Mouse (Mus musculus) right cerebral cortex, postnatal 14 days (tissue): Measurements from ENCODE around the gene 1810009A15Rik.
"Not testable (repeated sequence)": the region's sequence is repeated elsewhere in the genome, so short reads cannot be mapped to it uniquely, and the experiment has no call there.

Source experiments
- DNase-seq: peaks from one replicate; pipeline ENCODE4 v3.0.0; 2022

Gene 1810009A15Rik

GRCm38 (mm10) chr19:8880311-8881033, 8.2 kb upstream of the 1810009A15Rik start, which contains the start of gene Uqcc3:
Uqcc3 (minus strand) TSS chr19:8880923.
- DNase-seq, result peak; percentile 85

GRCm38 (mm10) chr19:8881034-8881392, 7.6 kb upstream of the 1810009A15Rik start:
- DNase-seq, result no peak

- DNase-seq, result no peak
Measured at GRCm38 (mm10) chr19:8883616-8884015, 5.0 kb upstream of the 1810009A15Rik start, which contains the start of the genes Lbhd1 and Gm49403. Lbhd1 (plus strand) TSS chr19:8883732. Gm49403 (plus strand) TSS chr19:8883930.

DNA sequence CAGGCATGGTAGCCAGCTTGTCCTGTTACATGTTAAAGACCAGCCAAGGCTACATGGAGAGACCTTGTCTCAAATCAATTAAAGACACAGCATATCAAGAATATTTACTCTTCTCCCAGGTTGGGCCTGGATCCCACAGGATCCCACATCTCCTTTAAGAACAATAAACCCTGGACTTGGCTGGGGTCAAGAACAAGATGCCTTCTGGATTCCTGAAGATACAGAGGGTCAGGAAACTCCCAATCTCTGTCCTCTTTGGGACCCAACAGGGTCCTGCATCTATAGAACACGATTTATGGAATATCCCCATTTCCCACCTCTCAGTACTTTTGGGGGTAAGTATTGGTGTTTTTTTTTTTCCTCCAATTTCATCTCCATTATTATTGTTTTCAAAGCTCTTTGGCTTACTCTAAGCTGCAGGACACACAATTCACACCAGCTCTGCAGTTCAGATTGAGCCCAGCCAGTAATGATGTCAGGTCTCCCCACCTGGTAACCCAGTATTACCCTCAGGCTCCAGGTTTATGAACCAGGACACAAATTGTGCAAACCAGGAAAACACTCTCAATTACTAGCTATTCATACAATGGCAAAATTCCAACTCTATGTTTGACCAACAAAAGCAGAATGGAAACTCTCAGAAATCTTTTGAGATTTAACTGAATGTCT, 1.6 kb upstream of the 1810009A15Rik start:
- DNase-seq, result no peak

DNA sequence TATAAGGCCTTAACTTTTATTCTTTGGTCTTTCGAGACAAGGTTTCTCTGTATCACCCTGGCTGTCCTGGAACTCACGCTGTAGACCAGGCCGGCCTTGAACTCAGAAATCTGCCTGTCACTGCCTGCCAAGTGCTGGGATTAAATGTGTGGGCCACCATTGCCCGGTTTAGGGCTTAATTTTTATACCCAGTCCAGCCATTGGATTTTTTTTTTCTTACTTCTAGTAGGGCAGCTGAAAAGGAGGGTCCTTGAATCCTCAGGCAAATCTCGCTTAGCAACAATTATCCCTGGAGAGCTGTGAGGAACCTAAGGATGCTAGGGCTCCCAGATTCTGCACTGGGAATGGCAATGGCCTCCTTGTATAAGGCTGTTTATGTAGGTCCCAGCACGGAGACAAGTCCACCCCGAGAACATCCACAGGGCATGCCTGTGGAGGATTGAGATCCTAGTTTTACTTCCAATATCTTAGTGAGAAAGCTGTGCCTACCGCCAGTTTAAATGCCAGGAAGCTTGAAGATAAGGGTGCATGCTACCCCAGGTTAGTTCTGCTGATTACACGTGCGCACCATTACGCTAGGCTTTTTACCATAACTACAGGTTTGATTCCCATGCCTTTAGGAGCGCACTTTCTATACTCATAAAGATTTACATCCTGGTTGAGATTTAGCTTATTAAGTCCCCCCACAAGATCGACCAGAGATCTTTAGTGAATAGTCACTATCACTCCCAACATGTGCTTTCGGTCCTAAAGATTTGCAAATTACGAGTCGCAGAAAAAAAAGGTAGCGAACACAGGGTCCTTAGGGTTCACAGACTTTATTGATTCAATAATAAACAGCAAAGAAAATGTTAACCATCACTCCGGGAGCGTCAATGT, 829 bp upstream of the 1810009A15Rik start:
- no peak for DNase-seq

DNA sequence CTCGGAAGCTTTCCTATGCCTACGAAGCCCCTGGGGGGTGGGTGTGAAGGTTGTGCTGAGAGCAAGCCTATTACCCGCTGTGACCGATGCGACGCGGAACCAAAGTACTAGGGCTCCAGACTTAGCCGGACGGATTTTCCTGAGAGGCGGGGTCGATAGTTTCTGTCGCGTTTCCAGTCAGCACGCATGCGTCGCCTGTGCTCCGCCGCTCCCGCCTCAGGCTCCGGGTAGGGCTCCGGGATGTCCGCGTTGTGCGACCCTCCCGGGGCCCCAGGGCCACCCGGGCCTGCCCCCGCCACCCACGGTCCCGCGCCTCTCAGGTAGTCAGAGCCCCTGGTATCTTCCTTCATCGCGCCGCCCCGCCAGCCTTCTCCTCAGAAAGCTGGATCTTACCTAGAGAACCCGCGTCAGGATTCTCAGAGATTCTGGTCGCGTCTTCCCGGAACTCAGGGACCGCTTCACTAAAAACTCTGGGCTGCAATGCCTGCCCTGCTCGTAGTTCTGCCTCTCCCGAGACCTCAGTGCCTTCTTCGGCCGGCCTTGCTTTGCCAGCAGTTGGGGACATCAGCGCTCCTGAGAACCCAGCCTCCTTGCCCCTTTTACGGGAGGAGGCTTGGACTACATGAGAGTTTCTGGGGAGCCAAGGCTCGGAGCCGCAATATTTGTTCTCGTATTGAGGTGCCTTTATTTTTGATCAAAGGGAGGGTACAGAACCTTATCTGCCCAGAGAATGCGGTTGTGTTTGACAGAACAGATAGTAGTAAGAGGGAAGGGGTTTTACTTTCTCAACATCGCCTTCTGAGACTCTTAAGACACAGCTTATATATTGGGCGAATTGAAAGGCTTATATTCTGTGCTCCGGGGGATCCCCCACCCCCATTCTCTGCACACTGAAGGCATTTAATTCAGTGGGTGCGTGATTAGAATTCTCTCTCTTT, 4.4 kb downstream of the 1810009A15Rik start, which contains the start of gene Ints5:
TSS of gene Ints5 (plus strand) at position 177 of the 938 bp plus-strand sequence.
- DNase-seq, result peak; percentile 81

- no peak for DNase-seq
Measured at GRCm38 (mm10) chr19:8895397-8895960, 6.8 kb downstream of the 1810009A15Rik start.

DNA sequence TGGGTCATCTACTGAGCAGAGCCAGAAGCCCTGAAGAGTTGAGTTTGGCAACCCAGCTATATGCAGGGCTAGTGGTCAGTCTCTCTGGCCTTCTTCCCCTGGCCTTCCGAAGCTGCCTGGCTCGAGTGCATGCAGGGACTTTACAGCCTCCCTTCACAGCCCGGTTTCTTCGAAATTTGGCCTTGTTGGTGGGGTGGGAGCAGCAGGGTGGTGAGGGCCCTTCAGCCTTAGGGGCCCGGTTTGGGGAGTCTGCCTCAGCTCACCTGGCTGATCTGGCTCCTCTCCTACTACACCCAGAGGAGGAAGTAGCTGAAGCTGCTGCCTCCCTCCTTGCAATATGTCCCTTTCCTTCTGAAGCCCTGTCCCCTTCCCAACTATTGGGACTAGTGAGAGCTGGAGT, 7.6 kb downstream of the 1810009A15Rik start:
- DNase-seq, result not testable (repeated sequence)

DNA sequence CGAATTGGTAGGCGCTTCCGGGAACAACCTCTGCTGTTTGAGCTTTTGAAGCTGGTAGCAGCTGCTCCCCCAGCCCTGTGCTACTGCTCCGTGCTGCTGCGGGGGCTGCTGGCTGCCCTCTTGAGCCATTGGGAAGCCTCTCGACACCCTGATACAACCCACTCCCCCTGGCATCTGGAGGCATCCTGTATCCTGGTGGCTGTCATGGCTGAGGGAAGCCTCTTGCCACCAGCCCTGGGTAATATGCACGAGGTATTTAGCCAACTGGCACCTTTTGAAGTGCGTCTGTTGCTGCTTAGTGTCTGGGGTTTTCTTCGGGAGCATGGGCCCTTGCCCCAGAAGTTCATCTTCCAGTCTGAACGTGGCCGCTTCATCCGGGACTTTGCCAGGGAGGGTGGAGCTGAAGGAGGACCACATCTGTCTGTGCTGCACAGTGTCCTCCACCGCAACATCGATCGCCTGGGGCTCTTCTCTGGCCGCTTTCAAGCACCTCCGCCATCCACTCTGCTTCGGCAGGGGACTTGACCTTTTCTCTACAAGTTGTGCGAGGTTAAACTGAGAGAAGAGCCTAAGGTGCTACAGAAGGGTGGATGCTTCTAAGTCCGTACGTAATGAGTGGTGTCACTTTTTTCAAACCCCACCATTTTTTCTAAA, 8.7 kb downstream of the 1810009A15Rik start:
- DNase-seq, result peak; percentile 40

DNA sequence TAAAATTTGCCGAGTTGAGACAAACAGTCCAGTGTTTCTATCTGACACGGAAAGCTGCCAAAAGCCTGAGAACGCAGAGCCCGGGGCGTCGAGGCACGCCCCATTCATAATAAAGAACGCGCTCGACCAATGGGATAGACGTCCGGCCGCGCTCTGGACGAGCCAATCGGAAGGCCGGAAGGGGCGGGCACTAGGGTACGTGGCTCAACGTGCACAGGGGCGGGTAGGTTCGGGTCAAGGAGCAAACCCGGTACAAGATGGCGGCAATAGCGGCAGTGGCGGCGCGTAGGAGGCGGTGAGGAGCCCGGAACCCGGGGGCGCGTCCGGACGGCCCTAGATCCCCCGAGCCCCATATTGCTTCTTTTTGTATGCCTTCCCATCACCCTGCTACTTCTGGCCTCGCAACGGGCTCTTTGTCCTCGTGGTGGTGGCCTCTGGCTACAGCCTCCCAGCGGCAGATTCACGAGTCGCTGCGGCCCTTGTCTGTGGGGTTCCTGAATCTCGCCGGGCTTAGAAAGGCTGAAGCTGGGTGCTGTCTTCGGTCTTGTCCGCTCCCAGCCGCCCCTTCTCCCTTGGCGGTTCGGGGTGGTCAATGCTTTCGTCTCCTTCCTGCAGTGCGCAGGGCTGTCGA, 9.3 kb downstream of the 1810009A15Rik start, which contains the start of gene Ganab:
TSS of gene Ganab (plus strand) at position 207 of the 631 bp plus-strand sequence.
- DNase-seq, result peak; percentile 95

- DNase-seq, result no peak
Measured at GRCm38 (mm10) chr19:8898576-8898975, 9.9 kb downstream of the 1810009A15Rik start.

DNA sequence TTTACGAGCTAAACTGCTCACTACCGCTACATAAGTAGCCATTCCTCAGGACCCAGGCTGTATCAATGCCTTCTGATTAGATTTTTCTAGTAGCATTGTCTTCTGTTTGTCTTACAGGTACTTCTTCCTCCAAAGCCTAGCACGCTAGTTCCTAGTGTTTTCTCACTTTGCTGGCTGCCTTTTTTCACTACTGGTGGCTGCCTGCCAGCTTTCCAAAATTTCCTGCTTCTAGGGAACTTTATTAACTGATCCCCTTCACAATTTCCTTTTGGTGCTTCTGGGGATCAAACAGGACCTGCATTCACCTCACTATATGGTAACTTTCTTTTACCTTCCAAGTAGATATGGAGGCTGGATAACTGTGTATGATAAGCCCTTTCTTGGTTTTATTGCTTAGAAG, 10.4 kb downstream of the 1810009A15Rik start:
- DNase-seq, result no peak

GRCm38 (mm10) chr19:8903412-8903811, 14.8 kb downstream of the 1810009A15Rik start:
- DNase-seq, result no peak

DNA sequence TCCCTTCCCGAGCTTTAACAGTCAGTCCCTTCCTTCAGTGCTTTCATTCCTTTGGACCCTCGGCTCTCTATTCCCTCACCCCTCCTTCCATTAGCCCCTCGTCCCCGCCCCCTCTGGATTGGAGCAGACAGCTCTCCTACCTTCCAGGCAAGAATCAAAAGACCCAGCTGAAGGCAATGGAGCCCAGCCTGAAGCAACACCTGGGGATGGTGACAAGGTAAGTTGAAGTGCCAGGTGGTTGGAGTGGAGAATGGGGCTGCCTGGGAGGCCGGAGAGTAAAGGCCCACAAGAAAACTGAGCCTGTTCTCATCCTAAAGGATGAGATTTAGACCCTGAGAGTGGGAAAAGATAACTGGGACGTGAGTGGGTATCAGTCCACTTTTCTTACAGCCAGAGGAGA, 19.9 kb downstream of the 1810009A15Rik start:
- DNase-seq, result no peak

DNA sequence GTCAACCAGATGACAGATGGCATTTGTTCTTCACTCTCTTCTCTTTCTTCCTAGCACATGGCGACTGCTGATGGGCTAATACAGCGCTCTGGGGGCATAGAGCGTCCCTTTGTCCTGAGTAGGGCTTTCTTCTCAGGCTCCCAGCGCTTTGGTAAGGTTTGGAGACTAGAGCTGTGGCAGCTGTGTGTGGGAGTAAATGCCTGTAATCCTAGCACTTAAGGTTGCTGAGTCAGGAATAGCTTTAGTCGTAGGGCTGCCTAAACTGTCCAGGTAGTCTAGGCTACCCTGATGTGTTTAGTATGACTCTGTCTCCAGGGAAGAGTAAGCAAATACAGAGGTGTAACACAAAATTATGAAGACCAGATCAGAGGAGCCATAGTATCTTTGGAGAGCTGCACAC, 23.2 kb downstream of the 1810009A15Rik start:
- no peak for DNase-seq

- no peak for DNase-seq
Measured at GRCm38 (mm10) chr19:8914212-8914611, 25.6 kb downstream of the 1810009A15Rik start.

- DNase-seq, result no peak
Measured at GRCm38 (mm10) chr19:8919000-8919399, 30.3 kb downstream of the 1810009A15Rik start.

GRCm38 (mm10) chr19:8919684-8920072, 31.0 kb downstream of the 1810009A15Rik start:
- no peak for DNase-seq

GRCm38 (mm10) chr19:8920073-8920736, 31.6 kb downstream of the 1810009A15Rik start, which contains the start of gene B3gat3:
B3gat3 (plus strand) TSS chr19:8920374.
- DNase-seq, result peak; percentile 91

- no peak for DNase-seq
Measured at GRCm38 (mm10) chr19:8920836-8921291, 32.2 kb downstream of the 1810009A15Rik start.
